Mouse (Mus musculus) neural tube, embryonic 13.5 days (tissue): ENCODE measurements around the gene Aff3. TPM values are rescaled to one million over a fixed set of nuclear protein-coding genes. Genes with fewer than 3 reads are reported as not detected.
A peak's percentile ranks its signal among the peaks of the same experiment; 100 is the strongest.

Source experiments
- ATAC-seq: fragments of 200-750 bp; cut with Nextera tagmentation; 2 replicates; pipeline ENCODE4 v1.8.0; 2017; ENCODE audit warnings: low read depth, mild to moderate bottlenecking, moderate TSS enrichment, moderate library complexity
- H3K27ac ChIP-seq: fragments of 300-500 bp; sonication (generic); replicated peaks from 2 replicates; pipeline ENCODE4 v1.5.1; 2015; ENCODE audit warnings: moderate library complexity, mild to moderate bottlenecking, inconsistent platforms
- H3K27me3 ChIP-seq: fragments of 300-500 bp; sonication (generic); 2 replicates; pipeline ENCODE4 v1.6.1; 2015; ENCODE audit warnings: mild to moderate bottlenecking, inconsistent platforms
- H3K36me3 ChIP-seq: fragments of 300-500 bp; sonication (generic); 2 replicates; pipeline ENCODE4 v1.6.1; 2015; ENCODE audit warnings: mild to moderate bottlenecking, inconsistent platforms
- H3K4me1 ChIP-seq: fragments of 300-500 bp; sonication (generic); replicated peaks from 2 replicates; pipeline ENCODE4 v1.6.1; 2015; ENCODE audit warnings: inconsistent platforms
- H3K4me2 ChIP-seq: fragments of 300-500 bp; sonication (generic); 2 replicates; pipeline ENCODE4 v1.6.1; 2015; ENCODE audit warnings: inconsistent platforms, mild to moderate bottlenecking, moderate library complexity
- H3K4me3 ChIP-seq: fragments of 300-500 bp; sonication (generic); 2 replicates; pipeline ENCODE4 v1.5.1; 2015; ENCODE audit warnings: mild to moderate bottlenecking, inconsistent platforms
- H3K9ac ChIP-seq: fragments of 300-500 bp; sonication (generic); 2 replicates; pipeline ENCODE4 v1.6.1; 2015; ENCODE audit warnings: moderate library complexity, mild to moderate bottlenecking, inconsistent platforms
- H3K9me3 ChIP-seq: fragments of 300-500 bp; sonication (generic); 2 replicates; pipeline ENCODE4 v1.6.1; 2016; ENCODE audit warnings: inconsistent platforms
- WGBS: fragments of 180-500 bp; shearing (Covaris S2); methylation state at CpG from one replicate; pipeline ENCODE4 v1.1.7; 2015; 5-methylcytosine and 5-hydroxymethylcytosine counted together
- polyA plus RNA-seq: library from polyadenylated mRNA; unstranded; fragments of >200 nt; fragmentation: Nextera tagmentation; extraction: Ambion mirVana; gene quantifications from 2 replicates; pipeline ENCODE4 v1.2.1, GENCODE M21; 2015

Gene Aff3
- 32.1 and 32.3 TPM in 2 replicates for polyA plus RNA-seq

DNA sequence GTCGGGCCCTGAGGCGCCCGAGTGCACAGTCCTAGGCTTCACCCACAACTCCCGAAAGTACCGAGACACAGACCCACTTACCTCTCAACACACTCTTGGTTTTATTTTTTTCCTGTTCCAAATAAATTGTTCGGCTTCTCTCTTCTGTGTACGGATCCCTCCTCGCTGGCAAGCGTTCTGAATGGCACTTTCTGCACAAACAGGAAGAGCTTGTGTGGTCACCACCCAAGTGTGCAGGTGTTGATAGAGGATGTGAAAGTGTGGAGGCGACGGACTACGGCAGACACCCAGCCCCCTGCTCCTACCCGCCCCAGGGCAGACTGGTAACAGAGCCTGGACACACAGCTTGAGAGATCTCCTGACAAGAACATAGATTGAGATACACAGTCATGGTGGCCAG is at the start of gene Aff3:
Gene Aff3, minus strand, starts transcription at position 179 of the 400 bp plus-strand sequence.
- H3K4me3 ChIP-seq, result no peak within 1 kb of the TSS
- WGBS, result 89% methylated on average over 13 of the region's 13 CpGs
- no peaks in the 10 kb centered on the region for H3K9me3 ChIP-seq
- H3K27me3 ChIP-seq, result no peaks in the 10 kb centered on the region
- H3K36me3 ChIP-seq, result no peaks in the 10 kb centered on the region
- H3K4me1 ChIP-seq, result 0 out of 2 replicates have a peak, but pooled peaks cover 3% of the 10 kb centered on the region
- no peak for ATAC-seq
- no peak within 1 kb of the TSS for H3K9ac ChIP-seq
- H3K4me2 ChIP-seq, result no peak within 1 kb of the TSS
- H3K27ac ChIP-seq, result no peak within 1 kb of the TSS

DNA sequence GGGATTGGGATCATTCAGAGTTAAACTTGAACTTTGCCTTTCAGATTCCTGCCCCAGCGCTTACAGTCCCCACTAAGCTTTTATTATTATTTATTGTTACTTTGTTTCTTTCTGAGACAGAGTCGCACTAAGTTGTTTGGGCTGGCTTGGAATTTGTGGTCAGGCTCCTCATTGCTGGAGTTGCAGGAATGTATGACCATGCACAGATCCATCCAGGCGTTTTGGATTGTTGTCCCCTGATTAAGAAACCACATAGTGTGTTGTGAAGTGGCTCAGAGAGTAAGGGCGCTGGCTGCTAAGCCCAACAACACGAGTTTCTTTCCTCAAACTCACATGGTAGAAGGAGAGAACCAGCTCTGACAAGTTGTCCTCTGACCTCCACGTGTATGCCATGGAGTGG is 35.9 kb upstream of the Aff3 start:
- Histone ChIP-seq H3K4me3 (no peak overlapping the region), H3K9me3 (no peaks in the 10 kb centered on the region), H3K27me3 (no peaks in the 10 kb centered on the region), H3K9ac (no peak overlapping the region), H3K4me2 (no peak overlapping the region), H3K27ac (no peak overlapping the region), H3K4me1 (peaks cover 8% of the 10 kb centered on the region; the same call in 1 of the 2 replicates), H3K36me3 (no peaks in the 10 kb centered on the region)
- WGBS, result 71% methylated on average over 6 of the region's 6 CpGs
- ATAC-seq, result no peak

DNA sequence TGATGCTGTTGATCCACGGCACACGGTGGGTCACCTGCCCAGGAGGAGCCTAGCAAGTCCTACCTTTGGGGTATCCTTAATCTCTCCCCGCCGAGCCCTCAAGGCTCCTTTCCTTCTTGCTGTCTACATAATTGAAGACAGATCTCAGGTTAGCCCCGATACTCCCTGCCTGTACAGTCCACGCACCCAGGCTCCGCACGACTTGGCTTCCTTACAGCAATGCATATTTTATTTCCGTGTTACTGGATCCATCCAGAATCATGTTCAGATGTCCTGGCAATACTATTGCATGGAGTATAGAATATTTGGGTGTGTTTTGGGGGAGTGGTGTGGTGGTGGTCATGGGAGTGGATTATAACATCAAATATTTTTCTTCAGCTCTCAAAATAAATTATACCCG is 34.5 kb upstream of the Aff3 start:
- Histone ChIP-seq H3K4me1 (peaks cover 8% of the 10 kb centered on the region; the same call in 1 of the 2 replicates), H3K36me3 (no peaks in the 10 kb centered on the region), H3K9ac (no peak overlapping the region), H3K4me3 (no peak overlapping the region), H3K27me3 (no peaks in the 10 kb centered on the region), H3K27ac (no peak overlapping the region), H3K9me3 (no peaks in the 10 kb centered on the region), H3K4me2 (no peak overlapping the region)
- ATAC-seq, result no peak
- WGBS, result 93% methylated on average over 10 of the region's 10 CpGs

- peak; percentile 27; the same call in 1 of the 2 replicates for ATAC-seq
- 40% methylated on average over 15 of the region's 15 CpGs for WGBS
- Histone ChIP-seq H3K9ac (no peak overlapping the region), H3K4me1 (peaks cover 8% of the 10 kb centered on the region; the same call in 1 of the 2 replicates), H3K4me2 (no peak overlapping the region), H3K36me3 (no peaks in the 10 kb centered on the region), H3K27ac (no peak overlapping the region; the same call in 1 of the 2 replicates), H3K9me3 (no peaks in the 10 kb centered on the region), H3K27me3 (no peaks in the 10 kb centered on the region), H3K4me3 (no peak overlapping the region)
These were observed 31.3 kb upstream of the Aff3 start for GRCm38 (mm10) chr1:38695812-38696681.

DNA sequence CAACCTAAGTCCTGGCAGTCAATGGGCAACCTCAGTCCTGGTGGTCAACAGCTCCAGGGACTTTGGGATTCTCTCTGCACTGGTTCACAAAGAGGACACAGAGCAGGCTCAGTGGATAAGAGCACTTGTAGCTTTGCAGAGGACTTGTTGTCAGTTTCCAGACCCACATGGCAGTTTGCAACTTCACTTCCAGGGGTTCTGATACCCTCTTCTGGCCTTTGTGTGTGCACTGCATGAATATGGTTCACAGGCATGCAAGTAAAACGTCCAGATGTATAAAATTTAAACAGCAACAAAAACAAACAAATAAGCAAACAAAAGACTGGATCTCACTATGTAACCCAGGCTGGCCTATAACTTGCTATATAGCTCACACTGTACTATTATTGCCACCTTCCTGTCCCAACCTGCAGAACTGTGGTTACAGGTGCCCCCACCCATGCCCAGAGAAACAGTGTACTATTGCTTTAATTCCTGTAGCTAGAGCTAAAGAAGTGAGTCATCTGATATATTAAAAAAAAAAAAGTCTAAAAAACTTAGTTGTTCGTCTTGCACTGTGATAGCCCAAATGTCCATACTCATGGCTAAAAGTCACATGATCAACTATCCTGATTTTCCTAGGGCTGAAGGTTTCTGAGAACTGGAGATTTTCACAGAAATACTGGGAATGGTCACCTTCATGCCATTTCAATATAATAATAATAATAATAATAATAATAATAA is 30.5 kb upstream of the Aff3 start:
- no peak overlapping the region for H3K4me3 ChIP-seq
- no peak overlapping the region for H3K4me2 ChIP-seq
- no peaks in the 10 kb centered on the region for H3K27me3 ChIP-seq
- no peaks in the 10 kb centered on the region for H3K36me3 ChIP-seq
- no peak overlapping the region for H3K9ac ChIP-seq
- no peak overlapping the region for H3K27ac ChIP-seq
- 76% methylated on average over 2 of the region's 2 CpGs for WGBS
- no peaks in the 10 kb centered on the region for H3K9me3 ChIP-seq
- H3K4me1 ChIP-seq, result peaks cover 8% of the 10 kb centered on the region; the same call in 1 of the 2 replicates
- ATAC-seq, result no peak

- peaks cover 8% of the 10 kb centered on the region; the same call in 1 of the 2 replicates for H3K4me1 ChIP-seq
- no peaks in the 10 kb centered on the region for H3K9me3 ChIP-seq
- H3K9ac ChIP-seq, result no peak overlapping the region
- H3K27ac ChIP-seq, result no peak overlapping the region
- no peak overlapping the region for H3K4me3 ChIP-seq
- H3K36me3 ChIP-seq, result no peaks in the 10 kb centered on the region
- H3K4me2 ChIP-seq, result no peak overlapping the region
- WGBS, result 66% methylated on average over 5 of the region's 5 CpGs
- no peaks in the 10 kb centered on the region for H3K27me3 ChIP-seq
- no peak for ATAC-seq
These were observed 29.4 kb upstream of the Aff3 start for GRCm38 (mm10) chr1:38694142-38694541.

- Histone ChIP-seq H3K27me3 (no peaks in the 10 kb centered on the region), H3K4me1 (no peaks in the 10 kb centered on the region), H3K27ac (no peak overlapping the region), H3K36me3 (no peaks in the 10 kb centered on the region), H3K9me3 (no peaks in the 10 kb centered on the region), H3K9ac (no peak overlapping the region), H3K4me3 (no peak overlapping the region), H3K4me2 (no peak overlapping the region)
- WGBS, result 70% methylated on average over 6 of the region's 6 CpGs
- no peak for ATAC-seq
These were observed 25.7 kb upstream of the Aff3 start for GRCm38 (mm10) chr1:38690471-38690870.

GRCm38 (mm10) chr1:38688216-38688615 is 23.5 kb upstream of the Aff3 start:
- H3K4me3 ChIP-seq, result no peak overlapping the region
- H3K4me1 ChIP-seq, result no peaks in the 10 kb centered on the region
- no peak overlapping the region for H3K27ac ChIP-seq
- H3K9me3 ChIP-seq, result no peaks in the 10 kb centered on the region
- no peaks in the 10 kb centered on the region for H3K36me3 ChIP-seq
- H3K4me2 ChIP-seq, result no peak overlapping the region
- ATAC-seq, result no peak
- H3K27me3 ChIP-seq, result no peaks in the 10 kb centered on the region
- H3K9ac ChIP-seq, result no peak overlapping the region
- WGBS, result 78% methylated on average over 5 of the region's 5 CpGs

DNA sequence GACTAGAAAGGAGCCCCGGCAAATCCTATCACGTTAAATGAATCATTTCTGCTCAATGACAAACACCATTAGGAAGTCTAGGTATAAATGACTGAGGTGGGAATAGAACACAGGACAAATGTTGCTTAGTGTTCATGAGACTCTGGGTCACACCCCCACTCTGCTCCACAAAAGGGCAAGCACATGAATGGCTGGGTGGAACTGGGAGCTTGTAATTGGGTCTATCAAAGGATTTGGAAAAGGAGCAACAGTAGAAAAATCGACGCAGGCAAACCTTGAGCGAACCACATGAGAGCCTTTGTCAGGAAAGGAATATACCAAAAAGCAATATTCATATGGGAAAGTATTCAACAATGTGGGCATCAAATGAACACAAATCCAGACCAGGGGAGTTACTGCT is 21.0 kb upstream of the Aff3 start:
- 95% methylated on average over 5 of the region's 5 CpGs for WGBS
- Histone ChIP-seq H3K4me2 (no peak overlapping the region), H3K4me3 (no peak overlapping the region), H3K36me3 (no peaks in the 10 kb centered on the region), H3K4me1 (no peaks in the 10 kb centered on the region), H3K9me3 (no peaks in the 10 kb centered on the region), H3K27ac (no peak overlapping the region), H3K27me3 (no peaks in the 10 kb centered on the region), H3K9ac (no peak overlapping the region)
- no peak for ATAC-seq

- no peak overlapping the region for H3K4me3 ChIP-seq
- H3K9ac ChIP-seq, result no peak overlapping the region
- no peaks in the 10 kb centered on the region for H3K36me3 ChIP-seq
- H3K9me3 ChIP-seq, result no peaks in the 10 kb centered on the region
- H3K27ac ChIP-seq, result no peak overlapping the region
- WGBS, result 89% methylated on average over 10 of the region's 10 CpGs
- no peak overlapping the region for H3K4me2 ChIP-seq
- ATAC-seq, result no peak
- no peaks in the 10 kb centered on the region for H3K27me3 ChIP-seq
- no peaks in the 10 kb centered on the region for H3K4me1 ChIP-seq
These were observed 18.5 kb upstream of the Aff3 start for GRCm38 (mm10) chr1:38683158-38683721.

DNA sequence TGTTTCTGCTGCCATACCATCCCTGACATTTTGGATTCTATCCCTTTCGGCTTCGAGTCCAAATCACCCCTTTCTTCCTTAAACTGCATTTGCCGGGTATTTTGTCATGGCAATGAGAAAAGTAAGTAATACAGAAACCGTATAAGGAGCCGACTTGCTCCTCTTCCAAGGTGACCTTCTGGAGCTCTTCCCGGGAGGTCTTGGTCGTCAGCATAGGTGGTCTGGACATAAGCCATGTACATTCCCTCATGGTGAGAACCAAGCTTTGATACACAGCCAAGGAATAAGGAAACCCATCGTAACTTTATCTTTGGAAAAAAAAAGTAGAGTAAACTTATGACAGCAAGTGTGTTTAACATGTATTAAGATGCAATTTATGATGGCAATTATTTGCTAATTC is 15.1 kb upstream of the Aff3 start:
- peaks cover 4% of the 10 kb centered on the region; the same call in 1 of the 2 replicates for H3K9me3 ChIP-seq
- H3K4me2 ChIP-seq, result no peak overlapping the region
- WGBS, result 82% methylated on average over 8 of the region's 8 CpGs
- no peak overlapping the region for H3K4me3 ChIP-seq
- no peak overlapping the region for H3K27ac ChIP-seq
- no peak for ATAC-seq
- no peak overlapping the region for H3K9ac ChIP-seq
- no peaks in the 10 kb centered on the region for H3K27me3 ChIP-seq
- no peaks in the 10 kb centered on the region for H3K4me1 ChIP-seq
- H3K36me3 ChIP-seq, result no peaks in the 10 kb centered on the region

DNA sequence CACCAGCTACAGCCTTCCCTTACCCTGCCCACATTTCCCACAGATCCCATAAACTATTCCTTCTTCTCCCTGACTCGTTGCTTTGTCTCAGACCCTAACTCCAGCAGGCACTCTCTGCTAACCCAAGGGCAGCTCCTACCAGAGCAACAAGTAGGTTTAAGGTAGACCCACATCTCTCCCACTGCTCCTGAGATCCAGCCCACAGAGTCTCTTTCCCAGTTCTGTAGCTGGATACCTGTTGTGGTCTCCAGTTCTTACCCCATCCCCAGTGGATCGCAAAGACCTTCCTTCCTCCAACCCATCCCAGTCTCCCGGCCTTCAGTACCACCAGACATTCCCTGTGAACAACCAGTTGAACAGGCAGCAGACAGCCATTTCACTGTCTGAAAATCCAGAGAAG is 7.0 kb upstream of the Aff3 start:
- no peak for ATAC-seq
- WGBS, result 82% methylated on average over 3 of the region's 3 CpGs

More for the DNA sequence above, 7.0 kb upstream of the Aff3 start:
- H3K4me3 ChIP-seq, result no peak overlapping the region
- no peak overlapping the region for H3K4me2 ChIP-seq
- peaks cover 10% of the 10 kb centered on the region; the same call in 1 of the 2 replicates for H3K4me1 ChIP-seq
- H3K9ac ChIP-seq, result no peak overlapping the region
- H3K36me3 ChIP-seq, result no peaks in the 10 kb centered on the region
- no peak overlapping the region for H3K27ac ChIP-seq
- peaks cover 4% of the 10 kb centered on the region; the same call in 1 of the 2 replicates for H3K9me3 ChIP-seq
- no peaks in the 10 kb centered on the region for H3K27me3 ChIP-seq
